Mouse (Mus musculus) natural killer cell, adult 2 months (primary cell): ENCODE data around the gene Plekha5.

ENCODE experiments used
- DNase-seq, 2 experiments: peaks; one replicate each; pipeline ENCODE4 v3.0.0; 2022; ENCODE audit warnings: low spot score in 2 of 2

Plekha5 gene

DNA sequence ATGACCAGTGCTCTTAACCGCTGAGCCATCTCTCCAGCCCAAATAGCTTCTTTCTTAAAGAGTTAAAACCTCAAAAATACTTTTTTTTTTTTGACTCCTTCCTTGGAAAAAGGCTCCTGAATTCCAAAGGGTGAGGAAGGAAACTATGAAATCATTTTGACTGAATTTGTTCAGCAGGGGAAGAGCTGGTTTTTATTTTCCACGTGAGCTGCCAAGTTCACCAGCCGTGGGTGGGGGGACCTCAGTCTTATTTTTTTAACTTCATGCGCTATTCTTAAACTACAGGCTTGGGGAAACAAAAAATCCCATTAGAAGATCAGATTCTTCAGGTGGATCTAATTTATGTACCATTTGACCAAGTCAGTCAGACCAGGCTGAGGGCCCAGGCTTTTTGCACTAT, 187.4 kb downstream of the Plekha5 start:
- no peak for DNase-seq

DNA sequence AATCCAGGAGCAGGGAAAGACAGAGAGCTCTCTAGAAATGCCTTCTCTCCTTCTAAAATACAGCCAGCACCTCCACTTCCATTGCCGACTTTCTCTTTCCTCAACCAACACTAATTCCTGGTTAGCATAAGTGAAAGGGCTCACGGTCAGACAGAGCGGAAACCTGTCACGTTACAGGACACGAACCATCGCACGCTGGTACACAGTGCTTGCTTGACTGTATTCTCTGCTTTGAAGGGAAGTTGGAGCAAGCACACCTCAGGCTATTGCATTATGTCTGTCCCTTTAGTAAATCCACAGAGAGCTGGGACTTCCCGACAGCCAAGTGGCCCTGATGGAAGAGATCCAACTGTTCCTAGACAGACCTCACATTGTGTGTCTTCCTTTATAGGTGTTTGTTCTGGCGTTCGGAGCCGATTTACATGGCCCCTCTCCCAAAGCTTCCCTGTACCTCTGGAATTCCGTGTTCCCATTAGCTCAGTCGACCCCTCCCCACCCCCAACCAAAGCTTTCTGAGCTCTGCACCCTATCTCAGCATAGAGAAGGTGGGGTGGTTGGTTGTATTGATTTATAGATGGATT, 188.1 kb downstream of the Plekha5 start:
- no peak for DNase-seq

DNA sequence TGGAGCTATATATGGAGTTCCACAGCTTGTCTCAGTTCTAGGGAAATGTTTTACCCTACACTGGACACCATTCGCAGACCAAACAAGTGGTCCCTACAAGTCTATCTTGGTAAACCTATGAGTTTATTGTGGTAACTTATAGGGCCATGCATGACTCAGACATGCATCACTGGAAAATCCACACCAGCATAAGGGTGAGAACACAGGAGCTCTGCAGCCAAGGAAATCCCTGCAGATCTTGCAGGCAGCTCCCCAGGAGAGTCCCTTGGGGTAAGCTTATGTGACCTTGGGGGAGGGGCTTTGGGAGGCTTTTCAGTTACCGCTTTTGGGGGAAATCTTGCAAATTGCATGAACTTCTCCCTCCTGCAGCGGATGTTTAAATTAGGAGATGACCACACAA, 190.0 kb downstream of the Plekha5 start:
- DNase-seq = peak in 1 of 2 experiments; percentile 8

DNA sequence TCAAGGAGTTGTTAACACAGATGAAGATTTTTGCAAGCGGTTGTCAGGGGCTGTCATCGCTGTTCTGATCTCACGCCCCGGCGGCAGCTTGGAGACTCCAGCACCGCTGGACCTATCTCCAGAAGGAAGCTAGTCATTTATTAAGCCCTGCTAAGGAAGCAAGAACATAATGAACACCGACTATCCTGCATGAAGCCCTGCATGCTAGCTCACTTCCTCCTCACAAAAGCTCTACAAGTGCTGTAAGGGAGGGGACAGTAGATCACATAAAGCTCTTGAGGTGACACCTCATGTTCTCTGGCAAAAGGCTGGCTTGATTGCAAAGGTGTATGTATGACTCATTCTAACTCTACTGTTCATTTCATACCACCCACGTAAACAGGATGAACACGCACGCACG, 190.9 kb downstream of the Plekha5 start:
- DNase-seq = peak; percentile 18 to 27

DNA sequence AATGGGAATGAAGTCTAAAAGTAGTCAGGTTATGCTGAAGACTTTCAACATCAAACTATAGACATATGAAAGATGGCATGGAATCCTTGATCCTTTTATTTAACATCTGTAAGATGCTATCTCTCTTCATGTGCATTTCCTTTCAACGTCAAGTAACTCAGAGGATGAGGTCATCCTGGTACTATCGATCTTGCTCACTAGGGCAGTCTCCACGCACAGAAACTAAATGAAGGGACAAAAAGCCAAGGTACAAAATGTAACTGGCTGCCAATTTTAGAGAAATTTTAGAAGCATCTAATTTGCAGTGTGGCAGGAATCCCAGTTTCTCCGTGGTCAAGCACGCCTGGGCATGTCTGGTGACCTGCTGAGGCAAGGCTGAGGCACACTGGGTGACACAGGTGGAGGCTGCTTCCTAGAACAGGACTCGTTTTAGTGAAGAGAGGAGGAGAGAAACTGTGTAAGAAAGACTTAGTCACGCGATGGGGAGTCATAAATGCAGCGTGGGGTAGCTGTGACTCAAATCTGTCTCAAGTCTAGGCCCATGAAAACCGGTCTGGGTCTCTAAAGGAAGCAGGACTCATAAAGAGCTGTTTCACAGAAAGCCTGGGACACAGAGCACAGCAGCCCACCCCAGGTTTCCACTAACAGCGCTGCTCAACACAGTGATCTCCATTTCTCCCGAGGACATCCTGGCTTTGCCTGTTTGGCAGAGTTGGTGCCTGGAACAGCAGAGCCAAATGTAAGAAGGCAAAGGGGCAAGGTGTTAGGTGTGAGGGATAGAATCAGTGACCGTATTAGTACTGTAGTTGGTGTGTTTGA, 196.9 kb downstream of the Plekha5 start:
- no peak for DNase-seq

DNA sequence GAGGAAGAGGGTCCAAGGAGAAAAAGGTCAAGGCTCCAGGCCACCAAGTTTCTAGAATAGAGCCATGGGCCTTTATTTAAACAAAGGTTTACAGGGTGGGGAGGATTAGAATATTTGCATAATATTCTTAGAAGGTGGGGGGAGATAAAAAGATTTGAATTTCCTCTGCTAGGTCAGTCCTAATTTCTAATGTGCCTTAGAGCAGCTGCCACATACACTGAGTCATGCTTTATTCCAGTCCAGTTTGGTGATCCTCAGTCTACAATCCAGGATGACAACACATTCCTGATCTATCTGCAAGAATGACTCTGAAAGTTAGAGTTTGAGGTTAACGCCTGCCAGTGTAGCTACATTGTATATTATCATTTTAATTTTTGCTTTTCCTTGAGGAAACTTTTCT, 197.8 kb downstream of the Plekha5 start:
- DNase-seq = no peak

DNA sequence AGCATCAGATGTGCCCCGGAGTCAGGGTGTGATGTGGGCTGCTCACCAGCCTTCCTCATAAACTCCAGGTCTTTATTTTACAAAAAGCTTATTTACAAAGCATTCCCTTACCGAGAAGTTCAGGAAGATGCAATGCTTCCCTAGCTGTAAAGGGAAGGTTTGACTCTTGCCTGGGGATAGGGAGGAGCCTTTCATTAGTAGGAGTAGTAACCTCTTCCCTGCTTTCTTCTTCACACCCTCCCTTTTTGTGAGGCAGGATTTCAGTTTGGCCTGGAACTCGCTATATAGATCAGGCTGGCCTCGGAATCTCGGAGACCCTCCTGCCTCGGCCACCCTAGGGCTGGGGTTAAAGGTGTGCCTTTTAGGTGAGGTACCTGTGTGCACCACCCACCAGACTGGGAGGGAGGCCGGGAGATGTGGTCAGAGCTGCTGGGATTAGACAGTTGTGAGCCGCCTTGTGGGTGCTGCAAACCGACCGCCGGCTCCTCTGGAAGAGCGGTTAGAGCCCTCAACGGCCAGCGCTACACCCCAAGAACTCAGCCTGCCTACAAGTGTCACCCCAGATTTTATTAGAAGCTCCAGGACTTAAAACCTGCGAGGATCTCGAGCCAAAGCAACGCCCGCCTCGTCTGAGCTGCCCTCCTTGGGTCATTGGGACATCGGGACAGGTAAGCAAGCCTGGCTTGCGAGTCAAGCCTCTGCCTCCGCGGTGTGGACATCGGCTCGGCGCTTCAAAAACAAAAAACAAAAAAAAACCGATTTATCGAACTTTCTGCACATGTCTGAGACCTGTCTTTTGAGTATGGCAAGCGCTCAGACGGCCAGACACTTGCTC, 198.8 kb downstream of the Plekha5 start, which contains the start of gene Aebp2:
Aebp2 (plus strand) TSS at position 273 of the 835 bp plus-strand sequence.
- DNase-seq = no peak

DNA sequence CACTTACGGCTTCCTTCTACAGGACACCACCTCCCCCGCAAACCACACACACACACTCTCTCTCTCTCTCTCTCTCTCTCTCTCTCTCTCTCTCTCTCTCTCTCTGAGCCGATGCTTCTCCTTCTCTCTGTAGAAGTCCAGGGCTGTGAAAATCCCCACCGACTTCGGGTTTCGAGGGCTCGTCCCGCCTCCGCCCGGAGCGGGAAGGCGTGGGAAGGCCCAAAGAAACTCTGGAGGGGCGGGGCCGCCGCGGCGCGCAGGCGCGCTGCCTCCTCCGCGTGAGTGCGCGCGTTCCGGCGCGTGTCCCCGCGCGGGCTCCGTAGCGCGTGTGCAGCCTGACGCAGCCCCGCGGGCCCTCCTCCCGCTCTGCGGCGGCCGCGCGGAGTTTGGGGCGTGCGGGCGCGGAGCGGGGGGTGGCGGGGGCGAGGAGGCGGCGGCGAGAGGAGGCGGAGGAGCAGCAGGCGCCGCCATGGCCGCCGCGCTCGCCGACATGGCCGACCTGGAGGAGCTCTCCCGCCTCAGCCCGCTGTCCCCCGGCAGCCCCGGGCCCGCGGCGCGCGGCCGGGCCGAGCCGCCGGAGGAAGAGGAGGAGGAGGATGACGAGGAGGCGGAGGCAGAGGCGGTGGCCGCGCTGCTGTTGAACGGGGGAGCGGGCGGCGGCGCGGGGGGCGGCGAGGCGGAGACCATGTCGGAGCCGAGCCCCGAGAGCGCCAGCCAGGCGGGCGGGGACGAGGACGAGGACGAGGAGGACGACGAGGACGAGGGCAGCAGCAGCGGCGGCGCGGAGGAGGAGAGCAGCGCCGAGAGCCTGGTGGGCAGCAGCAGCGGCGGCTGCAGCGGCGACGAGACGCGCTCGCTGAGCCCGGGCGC, 199.6 kb downstream of the Plekha5 start:
- DNase-seq = peak; percentile 91 to 92

DNA sequence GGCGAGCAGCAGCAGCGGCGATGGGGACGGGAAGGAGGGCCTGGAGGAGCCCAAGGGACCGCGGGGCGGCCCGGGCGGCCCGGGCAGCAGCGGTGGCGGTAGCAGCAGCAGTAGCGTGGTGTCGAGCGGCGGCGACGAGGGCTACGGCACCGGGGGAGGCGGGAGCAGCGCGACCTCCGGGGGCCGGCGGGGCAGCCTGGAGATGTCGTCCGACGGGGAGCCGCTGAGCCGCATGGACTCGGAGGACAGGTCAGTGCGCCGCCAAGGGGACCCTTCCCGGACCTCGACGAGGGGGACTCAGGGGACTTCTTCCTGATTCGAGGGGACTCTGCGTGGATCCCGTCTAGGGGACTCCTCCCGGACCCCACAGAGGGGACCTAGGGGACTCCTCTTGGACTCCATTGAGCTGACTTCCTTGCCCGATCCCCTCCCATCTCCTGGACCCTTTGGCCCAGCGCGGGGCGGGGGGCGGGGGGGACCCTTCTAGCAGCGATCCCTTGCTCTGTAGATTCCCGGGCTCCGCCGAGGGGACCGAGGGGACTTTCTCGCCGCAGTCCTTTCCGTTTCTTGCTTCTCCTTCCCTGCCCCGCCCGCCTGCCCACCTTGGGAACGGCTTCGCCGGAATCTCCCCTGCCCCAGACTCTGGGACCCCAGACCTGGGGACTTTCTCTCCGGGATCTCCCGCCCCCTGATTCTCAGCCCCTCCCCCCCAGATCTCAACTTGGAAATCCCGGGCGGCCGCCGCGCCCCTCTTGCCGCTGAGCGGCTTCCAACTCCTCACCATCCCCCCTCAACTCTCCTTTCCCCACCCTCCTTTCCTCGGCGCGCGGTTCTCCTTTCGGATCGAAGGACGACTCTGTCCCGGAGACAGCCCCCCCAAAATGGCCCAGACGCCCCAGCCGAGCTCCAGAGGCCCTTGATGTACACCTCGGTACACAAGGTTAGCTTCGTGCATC, 200.5 kb downstream of the Plekha5 start:
- peak; percentile 26 to 34 for DNase-seq

DNA sequence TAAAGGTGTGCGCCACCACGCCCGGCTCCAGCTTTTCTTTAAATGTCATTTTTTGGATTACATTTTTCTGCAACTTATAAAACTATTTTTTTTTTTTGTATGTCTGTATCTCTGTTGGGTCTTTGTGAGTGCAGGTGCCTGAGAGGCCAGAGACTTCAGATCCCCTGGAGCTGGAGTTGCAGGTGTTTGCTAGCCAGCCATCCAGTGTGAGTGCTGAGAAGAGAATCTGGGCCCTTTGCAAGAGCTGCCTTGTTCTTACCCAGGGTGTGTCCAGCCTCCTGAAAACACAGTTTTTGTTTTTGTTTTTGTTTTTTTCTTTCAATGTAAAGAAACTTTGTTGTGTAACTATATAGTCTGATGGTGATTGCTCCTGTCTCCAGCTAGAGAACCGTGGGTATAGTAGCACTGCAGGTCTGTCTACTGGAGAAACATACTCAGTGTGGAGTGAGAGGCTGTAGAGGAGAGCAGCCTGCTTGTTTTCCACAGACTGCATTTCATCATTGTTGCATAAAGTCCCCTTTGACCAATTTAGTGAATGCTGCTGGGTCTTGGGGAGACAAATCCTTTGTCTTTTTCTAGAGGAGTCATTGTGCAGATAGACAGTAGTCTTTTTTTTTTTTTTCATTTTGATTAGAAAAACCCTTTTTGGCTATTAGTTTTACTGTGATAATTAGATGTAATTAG, 205.5 kb downstream of the Plekha5 start:
- DNase-seq = no peak

DNA sequence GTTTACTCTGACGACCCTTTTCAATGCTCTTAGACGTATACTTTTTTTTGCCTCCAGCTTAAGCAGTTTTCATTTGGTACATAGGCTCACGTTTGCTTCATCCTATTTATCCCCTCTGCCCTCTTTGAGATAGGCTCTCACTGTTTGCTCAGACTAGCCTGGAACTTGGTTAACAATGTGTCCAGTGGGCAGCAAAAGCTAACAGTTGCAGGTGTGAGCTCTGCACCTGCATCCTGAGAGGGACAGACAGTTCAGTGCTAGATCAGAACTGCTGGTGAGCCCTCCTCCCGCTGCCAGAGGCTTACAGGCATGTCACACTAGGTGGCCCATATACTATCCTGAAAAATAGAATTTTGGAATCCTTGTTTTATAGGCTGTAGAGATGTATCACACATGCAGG, 206.5 kb downstream of the Plekha5 start:
- DNase-seq = no peak

DNA sequence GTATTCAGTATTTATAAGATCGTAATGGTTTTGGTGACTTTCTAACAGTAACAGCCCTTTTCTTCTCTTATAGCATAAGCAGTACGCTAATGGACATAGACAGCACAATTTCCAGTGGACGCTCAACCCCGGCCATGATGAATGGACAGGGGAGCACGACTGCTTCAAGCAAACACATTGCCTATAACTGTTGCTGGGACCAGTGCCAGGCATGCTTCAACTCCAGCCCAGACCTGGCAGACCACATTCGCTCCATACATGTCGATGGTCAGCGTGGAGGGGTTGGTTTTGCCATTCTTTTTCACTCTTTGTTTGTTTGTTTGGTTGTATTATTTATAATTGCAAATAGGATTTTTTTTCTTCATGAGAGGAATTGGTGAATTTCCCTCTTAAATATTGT, 209.8 kb downstream of the Plekha5 start:
- DNase-seq = no peak

DNA sequence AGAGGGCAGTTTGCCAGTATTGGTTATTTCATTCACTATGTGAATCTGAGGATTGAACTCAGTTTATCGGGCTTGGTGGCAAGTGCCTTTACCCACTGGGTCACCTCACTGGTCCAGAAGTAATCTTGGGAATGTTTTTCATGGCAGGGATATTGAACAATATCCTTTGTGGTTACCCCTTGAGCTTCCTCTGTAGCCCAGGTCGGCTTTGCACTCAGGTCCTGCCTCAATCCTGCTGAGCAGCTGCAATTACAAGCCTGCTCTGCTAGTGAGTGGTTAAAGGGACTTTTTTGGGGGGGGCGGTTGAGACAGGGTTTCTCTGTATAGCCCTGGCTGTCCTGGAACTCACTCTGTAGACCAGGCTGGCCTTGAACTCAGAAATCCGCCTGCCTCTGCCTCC, 212.4 kb downstream of the Plekha5 start:
- no peak for DNase-seq

DNA sequence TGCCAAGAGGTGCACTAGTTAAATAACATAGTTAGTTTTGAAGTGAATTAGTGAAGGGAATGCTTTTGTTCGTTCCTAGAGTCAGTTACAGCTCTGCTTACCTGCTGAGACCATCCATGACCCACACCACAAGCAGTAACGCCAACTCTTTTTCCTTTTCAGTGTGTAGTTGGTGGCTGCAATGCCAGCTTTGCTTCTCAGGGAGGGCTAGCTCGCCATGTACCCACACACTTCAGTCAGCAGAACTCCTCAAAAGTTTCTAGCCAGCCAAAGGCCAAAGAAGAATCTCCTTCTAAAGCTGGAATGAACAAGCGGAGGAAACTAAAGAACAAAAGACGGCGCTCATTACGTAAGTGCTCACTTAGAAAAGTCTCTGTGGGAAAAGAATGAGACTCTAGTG, 218.2 kb downstream of the Plekha5 start:
- DNase-seq = no peak

DNA sequence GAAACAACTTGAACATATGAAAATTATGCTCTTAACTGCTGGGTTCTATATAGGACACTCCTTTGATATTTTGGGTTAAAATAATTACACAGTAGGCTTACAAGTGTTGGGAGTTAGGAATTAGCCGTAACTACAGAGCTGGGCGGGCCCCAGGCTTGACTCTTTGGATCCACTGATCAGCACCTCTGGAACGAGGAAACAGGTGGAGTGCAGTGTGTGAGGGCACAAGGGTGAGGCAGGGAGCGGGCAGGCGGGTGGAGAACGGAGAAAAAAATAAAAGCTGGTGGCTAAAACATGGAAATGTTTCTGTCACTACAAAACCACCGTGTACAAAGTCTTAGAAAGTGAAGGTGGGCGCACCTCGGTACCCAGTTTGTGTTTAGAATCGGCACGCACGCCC, 218.8 kb downstream of the Plekha5 start:
- no peak for DNase-seq

DNA sequence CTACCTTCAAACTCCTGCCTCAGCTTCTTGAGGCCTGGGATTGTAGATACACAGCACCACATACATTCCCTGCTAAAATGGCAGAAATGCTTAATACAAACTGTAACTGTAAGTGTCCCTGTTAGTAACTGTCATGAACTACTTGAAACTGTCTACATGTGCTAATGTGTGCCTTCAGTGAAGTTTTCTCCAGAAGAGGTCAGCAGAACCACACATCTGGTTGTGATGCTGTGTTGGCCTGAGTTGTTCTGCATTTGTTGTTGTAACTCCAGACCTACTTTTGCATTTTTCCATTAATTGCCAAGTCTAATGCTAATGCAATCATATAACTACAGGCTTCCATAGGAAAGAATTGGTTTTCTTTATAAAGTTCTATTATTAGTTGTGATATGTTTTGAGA, 222.1 kb downstream of the Plekha5 start:
- no peak for DNase-seq
